Mouse (Mus musculus): ENCODE measurements around the gene Tdrkh.

DNA sequence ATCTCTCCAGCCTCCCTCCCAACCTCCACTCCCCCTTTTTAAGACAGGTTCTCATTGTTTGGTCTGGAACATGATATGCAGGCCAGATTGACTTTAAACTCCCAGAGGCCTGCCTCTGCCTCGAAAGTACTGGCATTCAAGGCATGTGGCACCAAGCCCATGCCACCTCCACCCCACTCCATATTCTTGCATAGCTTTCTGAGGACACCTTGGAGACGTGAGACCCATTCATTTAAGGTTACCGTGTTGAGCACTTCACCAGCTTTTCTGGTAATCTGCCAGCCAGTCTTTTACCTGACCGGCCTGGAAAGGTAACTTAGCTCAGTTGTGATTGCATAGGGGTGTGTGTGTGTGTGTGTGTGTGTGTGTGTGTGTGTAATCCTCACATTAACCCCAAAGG lies 7.5 kb upstream of the Tdrkh start:
- TF ChIP-seq USF1 (IDR thresholded peaks at IDR 0.05; ENCODE audit: low read depth, low read length) (no peak), CTCF (conservative IDR thresholded peaks at IDR 0.05 in 1 of 2, IDR thresholded peaks at IDR 0.05 in 1 of 2; ENCODE audit: low read depth in 2 of 2, low read length in 2 of 2) (no peak), EP300 (IDR thresholded peaks at IDR 0.05; ENCODE audit: low read length) (no peak), RAD21 (IDR thresholded peaks at IDR 0.05; ENCODE audit: low read depth, low read length) (no peak), ZMIZ1 (IDR thresholded peaks at IDR 0.05; ENCODE audit: low read depth, low read length) (no peak), RCOR1 (conservative IDR thresholded peaks at IDR 0.05; ENCODE audit: low read depth, low read length) (no peak)
